Mouse (Mus musculus) midbrain, embryonic 12.5 days (tissue): ENCODE measurements around the gene Nfkb2. TPM values are rescaled to one million over a fixed set of nuclear protein-coding genes. Genes with fewer than 3 reads are reported as not detected.

Experiments used
- ATAC-seq: fragments of 200-750 bp; cut with Nextera tagmentation; 2 replicates; pipeline ENCODE4 v1.8.0; 2017; ENCODE audit warnings: low read depth, moderate TSS enrichment, moderate library complexity; ENCODE audit not compliant: low FRiP score
- H3K27ac ChIP-seq: fragments of 300-500 bp; sonication (generic); replicated peaks from 2 replicates; pipeline ENCODE4 v1.5.1; 2016; ENCODE audit warnings: mild to moderate bottlenecking
- H3K27me3 ChIP-seq: fragments of 300-500 bp; sonication (generic); 2 replicates; pipeline ENCODE4 v1.6.1; 2016; ENCODE audit warnings: mild to moderate bottlenecking
- H3K36me3 ChIP-seq: fragments of 300-500 bp; sonication (generic); 2 replicates; pipeline ENCODE4 v1.6.1; 2016
- H3K4me1 ChIP-seq: fragments of 300-500 bp; sonication (generic); 2 replicates; pipeline ENCODE4 v1.6.1; 2016
- H3K4me2 ChIP-seq: fragments of 300-500 bp; sonication (generic); replicated peaks from 2 replicates; pipeline ENCODE4 v1.6.1; 2016; ENCODE audit warnings: mild to moderate bottlenecking, moderate library complexity
- H3K4me3 ChIP-seq: fragments of 300-500 bp; sonication (generic); 2 replicates; pipeline ENCODE4 v1.5.1; 2016; ENCODE audit warnings: mild to moderate bottlenecking
- H3K9ac ChIP-seq: fragments of 300-500 bp; sonication (generic); replicated peaks from 2 replicates; pipeline ENCODE4 v1.6.1; 2016; ENCODE audit warnings: mild to moderate bottlenecking, moderate library complexity
- H3K9me3 ChIP-seq: fragments of 300-500 bp; sonication (generic); 2 replicates; pipeline ENCODE4 v1.6.1; 2016; ENCODE audit warnings: mild to moderate bottlenecking
- WGBS: fragments of 180-500 bp; shearing (Covaris S2); methylation state at CpG from one replicate; pipeline ENCODE4 v1.1.7; 2016; 5-methylcytosine and 5-hydroxymethylcytosine counted together
- polyA plus RNA-seq: library from polyadenylated mRNA; unstranded; fragments of >200 nt; fragmentation: Nextera tagmentation; extraction: Ambion mirVana; gene quantifications from 2 replicates; pipeline ENCODE4 v1.2.1, GENCODE M21; 2016

The Nfkb2 gene
- polyA plus RNA-seq, 1 experiment from 2014 or later = 4.2 TPM

- WGBS = 32% methylated on average over 14 of the region's 14 CpGs
- Histone ChIP-seq H3K4me2 (peak overlapping the region; percentile 98), H3K4me3 (peak overlapping the region; percentile 75), H3K9me3 (no peaks in the 10 kb centered on the region), H3K27me3 (peaks cover 54% of the 10 kb centered on the region), H3K27ac (peak overlapping the region; percentile 96), H3K4me1 (peaks cover 53% of the 10 kb centered on the region), H3K9ac (no peak overlapping the region), H3K36me3 (peaks cover 19% of the 10 kb centered on the region)
- peak; percentile 3; the same call in 1 of the 2 replicates for ATAC-seq
Observed at GRCm38 (mm10) chr19:46327531-46328064, 23.5 kb downstream of the Nfkb2 start.

DNA sequence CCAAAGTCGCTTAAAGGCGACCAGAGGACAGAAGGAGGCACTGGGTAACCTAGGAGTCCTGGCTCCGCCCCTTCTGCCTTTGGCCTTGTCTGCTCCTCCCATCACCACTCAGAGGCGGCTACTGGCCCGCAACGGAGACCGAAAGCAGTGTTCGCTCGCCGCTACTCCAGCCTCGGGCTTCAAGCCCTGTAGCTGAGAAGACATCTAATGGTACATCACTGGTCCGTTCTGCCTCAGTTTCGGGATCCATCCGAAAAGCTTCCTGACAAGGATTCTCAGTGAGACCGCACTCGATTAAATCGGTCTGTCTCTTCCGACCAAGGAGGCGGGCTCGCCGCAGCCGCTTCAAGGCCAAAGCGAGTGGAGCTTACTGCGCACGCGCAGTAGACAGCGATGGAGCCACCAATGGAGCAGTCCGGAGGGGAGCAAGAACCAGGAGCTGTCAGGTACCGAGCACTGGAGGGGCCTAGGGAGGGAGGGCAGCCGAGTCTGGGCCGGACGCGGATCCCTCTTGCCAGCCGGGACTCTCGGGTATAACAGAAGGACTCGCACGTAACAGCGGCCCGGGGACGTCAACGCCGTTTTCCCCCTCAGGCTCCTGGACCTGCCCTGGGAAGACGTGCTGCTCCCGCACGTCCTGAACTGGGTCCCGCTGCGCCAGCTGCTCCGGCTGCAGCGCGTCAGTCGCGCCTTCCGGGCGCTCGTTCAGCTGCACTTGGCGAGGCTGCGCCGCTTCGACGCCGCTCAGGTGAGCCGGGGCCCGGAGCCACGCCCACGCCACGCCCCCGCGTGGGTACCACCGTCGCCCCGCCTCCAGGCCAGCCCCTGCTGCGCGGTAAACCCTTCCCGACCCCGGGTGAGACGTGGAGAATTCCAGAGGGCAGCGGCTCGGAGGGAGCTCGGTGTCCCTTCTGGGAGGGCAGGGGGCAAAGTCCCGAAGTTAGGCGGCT, 24.2 kb downstream of the Nfkb2 start, which contains the start of gene Fbxl15:
Fbxl15 (plus strand) TSS at position 104 of the 950 bp plus-strand sequence.
- H3K9ac ChIP-seq = peak within 1 kb of the TSS; percentile 76
- under 1% methylated on average over 76 of the region's 81 CpGs for WGBS
- H3K4me2 ChIP-seq = peak within 1 kb of the TSS; percentile 98
- no peaks in the 10 kb centered on the region for H3K9me3 ChIP-seq
- peak; percentile 82 for ATAC-seq
- H3K27ac ChIP-seq = peak within 1 kb of the TSS; percentile 96
- peaks cover 19% of the 10 kb centered on the region for H3K36me3 ChIP-seq
- H3K4me3 ChIP-seq = peak within 1 kb of the TSS; percentile 75
- H3K4me1 ChIP-seq = peaks cover 53% of the 10 kb centered on the region
- H3K27me3 ChIP-seq = peaks cover 47% of the 10 kb centered on the region

GRCm38 (mm10) chr19:46329031-46329641, 25.0 kb downstream of the Nfkb2 start:
- Histone ChIP-seq H3K4me1 (peaks cover 52% of the 10 kb centered on the region), H3K9ac (peak overlapping the region; percentile 76)
- ATAC-seq = 0 out of 2 replicates have a peak, but pooled peaks have one; percentile 3

GRCm38 (mm10) chr19:46329951-46330350, 25.8 kb downstream of the Nfkb2 start:
- Histone ChIP-seq H3K4me3 (peak overlapping the region; percentile 1; the same call in 1 of the 2 replicates), H3K9me3 (no peaks in the 10 kb centered on the region), H3K4me2 (peak overlapping the region; percentile 98), H3K27ac (no peak overlapping the region), H3K36me3 (peaks cover 19% of the 10 kb centered on the region), H3K27me3 (peaks cover 31% of the 10 kb centered on the region), H3K4me1 (peaks cover 45% of the 10 kb centered on the region), H3K9ac (no peak overlapping the region)
- ATAC-seq = 0 out of 2 replicates have a peak, but pooled peaks have one; percentile 28
- 4% methylated on average over 16 of the region's 16 CpGs for WGBS

More at GRCm38 (mm10) chr19:46329031-46329641, 25.0 kb downstream of the Nfkb2 start:
- H3K36me3 ChIP-seq = peaks cover 19% of the 10 kb centered on the region
- H3K27me3 ChIP-seq = peaks cover 39% of the 10 kb centered on the region
- peak overlapping the region; percentile 96 for H3K27ac ChIP-seq
- H3K4me3 ChIP-seq = peak overlapping the region; percentile 75
- 1% methylated on average over 53 of the region's 54 CpGs for WGBS
- no peaks in the 10 kb centered on the region for H3K9me3 ChIP-seq
- H3K4me2 ChIP-seq = peak overlapping the region; percentile 98

DNA sequence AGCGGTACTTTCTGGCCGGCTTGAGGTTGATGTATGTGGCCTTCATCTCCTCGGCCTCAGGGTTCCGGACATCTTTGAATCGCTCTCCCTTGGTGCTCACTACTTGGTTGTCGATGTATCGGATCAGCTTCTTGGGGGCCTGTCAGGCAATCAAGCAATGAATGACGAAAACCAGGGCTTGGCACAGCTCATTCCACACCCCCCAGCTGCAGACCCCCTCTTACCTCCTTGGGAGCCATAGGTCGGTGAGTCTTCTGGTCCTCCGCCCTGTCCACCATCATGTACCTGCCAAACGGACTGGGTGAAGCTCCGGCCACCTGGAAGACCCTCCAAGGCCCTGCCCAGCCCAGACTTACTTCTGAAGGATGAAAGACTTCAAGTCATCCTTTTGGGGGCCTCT, 26.6 kb downstream of the Nfkb2 start:
- Histone ChIP-seq H3K4me3 (no peak overlapping the region), H3K4me2 (no peak overlapping the region), H3K27ac (no peak overlapping the region), H3K27me3 (peaks cover 23% of the 10 kb centered on the region), H3K9me3 (no peaks in the 10 kb centered on the region), H3K4me1 (peaks cover 45% of the 10 kb centered on the region), H3K9ac (no peak overlapping the region), H3K36me3 (peaks cover 24% of the 10 kb centered on the region)
- ATAC-seq = no peak
- 93% methylated on average over 12 of the region's 12 CpGs for WGBS

DNA sequence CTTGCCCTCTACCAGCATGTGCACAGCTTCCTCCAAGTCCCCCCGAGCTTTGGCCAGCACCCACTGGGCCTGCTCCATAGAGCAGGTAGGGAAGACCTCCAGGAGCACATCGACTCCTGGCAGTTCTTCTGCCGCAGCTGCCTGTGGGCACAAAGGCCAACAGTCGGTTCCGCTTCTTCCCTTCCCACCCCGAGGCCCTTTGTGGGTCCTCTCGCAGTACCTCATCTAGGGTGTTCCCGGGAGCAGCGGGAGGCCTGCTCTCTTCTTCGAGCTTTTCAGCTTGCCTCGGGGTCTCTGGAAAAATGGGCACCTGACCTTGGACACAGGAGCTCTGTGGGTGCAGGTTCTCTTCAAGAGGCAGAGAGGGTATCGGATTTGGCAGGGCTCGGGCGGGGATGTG, 27.2 kb downstream of the Nfkb2 start:
- no peak overlapping the region for H3K4me3 ChIP-seq
- peaks cover 17% of the 10 kb centered on the region; the same call in 1 of the 2 replicates for H3K27me3 ChIP-seq
- no peak overlapping the region for H3K4me2 ChIP-seq
- peaks cover 25% of the 10 kb centered on the region for H3K36me3 ChIP-seq
- WGBS = 93% methylated on average over 14 of the region's 14 CpGs
- H3K9ac ChIP-seq = no peak overlapping the region
- no peak for ATAC-seq
- peaks cover 38% of the 10 kb centered on the region for H3K4me1 ChIP-seq
- H3K9me3 ChIP-seq = no peaks in the 10 kb centered on the region
- no peak overlapping the region for H3K27ac ChIP-seq

GRCm38 (mm10) chr19:46331936-46332335, 27.8 kb downstream of the Nfkb2 start:
- Histone ChIP-seq H3K27me3 (peaks cover 14% of the 10 kb centered on the region; the same call in 1 of the 2 replicates), H3K4me3 (no peak overlapping the region), H3K9me3 (no peaks in the 10 kb centered on the region), H3K36me3 (peaks cover 25% of the 10 kb centered on the region), H3K4me2 (no peak overlapping the region), H3K27ac (no peak overlapping the region), H3K4me1 (peaks cover 34% of the 10 kb centered on the region), H3K9ac (no peak overlapping the region)
- WGBS = 94% methylated on average over 3 of the region's 3 CpGs
- no peak for ATAC-seq

DNA sequence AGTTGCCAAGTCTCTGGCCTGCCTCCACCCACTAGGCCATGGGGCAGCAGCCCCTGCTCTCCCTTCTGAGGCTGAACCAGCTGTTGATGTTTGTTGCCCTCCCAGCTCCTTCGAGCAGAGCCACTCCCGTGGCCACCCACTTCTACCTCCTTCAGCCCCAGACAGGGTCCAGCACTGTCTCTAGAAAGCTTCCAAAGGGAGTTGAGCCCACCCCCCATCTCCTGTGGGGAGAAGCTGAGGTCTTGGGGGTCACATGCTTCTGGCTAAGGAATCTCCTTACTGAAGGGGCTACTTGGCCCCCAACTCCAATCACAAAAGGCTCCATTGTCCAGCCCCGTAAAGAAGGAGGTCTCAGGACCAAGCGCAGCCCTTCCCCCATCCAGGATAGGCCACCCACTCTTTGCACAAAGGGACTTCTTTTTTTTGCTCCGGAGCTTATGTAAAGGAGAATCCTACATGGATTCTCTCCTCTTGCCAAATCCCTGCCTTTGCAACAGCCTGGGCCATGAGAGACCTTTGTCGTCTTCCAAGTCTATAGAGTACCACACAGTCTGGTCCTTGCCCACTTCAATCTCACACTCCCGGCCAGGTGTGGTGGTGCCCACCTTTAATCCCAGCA, 28.7 kb downstream of the Nfkb2 start:
- no peak for ATAC-seq
- Histone ChIP-seq H3K9ac (0 out of 2 replicates have a peak overlapping the region, but pooled peaks have one; percentile 2), H3K27ac (0 out of 2 replicates have a peak overlapping the region, but pooled peaks have one; percentile 25), H3K9me3 (no peaks in the 10 kb centered on the region), H3K36me3 (peaks cover 25% of the 10 kb centered on the region), H3K4me1 (peaks cover 36% of the 10 kb centered on the region), H3K27me3 (peaks cover 14% of the 10 kb centered on the region; the same call in 1 of the 2 replicates), H3K4me3 (no peak overlapping the region), H3K4me2 (no peak overlapping the region)
- 27% methylated on average over 7 of the region's 7 CpGs for WGBS

GRCm38 (mm10) chr19:46333906-46334305, 29.8 kb downstream of the Nfkb2 start:
- ATAC-seq = no peak
- H3K4me2 ChIP-seq = no peak overlapping the region
- H3K4me1 ChIP-seq = peaks cover 33% of the 10 kb centered on the region
- no peak overlapping the region for H3K27ac ChIP-seq
- H3K9ac ChIP-seq = no peak overlapping the region
- H3K27me3 ChIP-seq = peaks cover 14% of the 10 kb centered on the region; the same call in 1 of the 2 replicates
- H3K4me3 ChIP-seq = no peak overlapping the region
- H3K9me3 ChIP-seq = no peaks in the 10 kb centered on the region
- peaks cover 25% of the 10 kb centered on the region for H3K36me3 ChIP-seq
- whole genome bisulfite sequencing = 92% methylated on average over 3 of the region's 3 CpGs

DNA sequence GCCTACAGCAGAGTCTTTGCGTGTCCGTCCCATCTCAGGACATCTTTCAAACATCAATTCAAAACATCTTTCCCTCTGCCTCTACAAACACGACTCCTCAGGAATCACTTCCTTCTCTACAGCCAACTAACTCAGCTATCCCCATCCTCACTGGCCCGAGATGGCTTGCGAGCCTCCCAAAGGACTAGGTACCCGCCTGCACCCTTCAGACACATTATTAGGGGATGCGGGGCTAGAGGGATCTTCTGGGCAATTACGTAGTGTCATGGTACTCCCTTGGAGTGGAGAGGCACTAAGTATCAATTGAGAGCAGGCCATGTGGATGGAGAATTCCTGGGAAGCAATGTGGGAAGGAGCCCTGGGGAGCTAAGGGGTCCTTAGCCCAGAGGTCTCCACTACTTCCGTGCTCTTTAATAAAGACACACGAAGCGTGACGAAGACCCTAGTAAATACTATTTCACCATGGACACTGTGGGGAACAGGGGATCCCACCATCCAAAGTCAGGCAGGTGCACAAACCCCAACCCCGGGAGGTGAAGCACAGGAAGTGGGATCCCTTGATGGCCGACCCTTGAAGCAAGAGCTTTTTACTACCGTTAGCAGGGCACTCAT, 33.7 kb downstream of the Nfkb2 start:
- Histone ChIP-seq H3K9me3 (no peaks in the 10 kb centered on the region), H3K36me3 (peaks cover 6% of the 10 kb centered on the region; the same call in 1 of the 2 replicates), H3K4me1 (peaks cover 18% of the 10 kb centered on the region), H3K4me2 (peak overlapping the region; percentile 78), H3K9ac (peak overlapping the region; percentile 71), H3K27me3 (0 out of 2 replicates have a peak, but pooled peaks cover 5% of the 10 kb centered on the region), H3K4me3 (peak overlapping the region; percentile 72), H3K27ac (peak overlapping the region; percentile 79)
- ATAC-seq = peak; percentile 67
- WGBS = 31% methylated on average over 15 of the region's 15 CpGs
